Mouse (Mus musculus): ENCODE measurements at regions not wholly inside any gene's neighbourhood (a gene's known extent, or its start where the extent isn't known, plus 50 kb on each side); places are given as distances from the start of the nearest gene placed in this dataset.
A peak's percentile ranks its signal among the peaks of the same experiment; 100 is the strongest.

DNA sequence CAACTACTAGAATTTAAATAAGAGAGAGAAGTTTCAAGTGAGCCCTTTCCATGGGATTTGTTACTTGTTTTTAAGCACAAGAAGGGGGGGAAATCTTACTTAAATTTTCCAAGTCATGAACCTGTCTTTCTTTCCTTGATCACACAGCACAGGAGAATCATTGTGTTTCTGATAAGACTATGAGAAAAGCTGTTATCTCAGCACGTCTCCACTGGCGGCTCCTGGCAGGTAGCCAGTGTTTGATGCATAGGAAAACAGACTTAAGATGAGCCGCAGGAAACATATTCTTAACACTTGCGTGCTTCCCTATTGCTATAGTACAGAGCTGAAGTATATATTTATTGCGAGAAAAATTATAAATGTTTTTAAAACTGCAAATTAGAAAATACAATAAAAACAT, 920.3 kb downstream of the Efna5 start:
- Histone ChIP-seq H3K9me3 (ENCODE audit: low read length) (no peaks in the 10 kb centered on the region), H3K4me1 (ENCODE audit: insufficient read depth) (no peaks in the 10 kb centered on the region), H3K27me3 (ENCODE audit: insufficient read depth, low read length) (no peaks in the 10 kb centered on the region), H3K4me2 (ENCODE audit: low read depth, low read length) (no peak overlapping the region), H3K36me3 (replicated peaks; ENCODE audit: insufficient read depth, low read length) (no peaks in the 10 kb centered on the region), H3K4me3 (ENCODE audit: low read depth, low read length) (no peak overlapping the region), H3K27ac (ENCODE audit: low read depth) (no peak overlapping the region), H3K9ac (replicated peaks) (no peak overlapping the region)
- DNase-seq (peak; percentile 15), ATAC-seq (no peak)
- TF ChIP-seq EP300 (IDR thresholded peaks at IDR 0.05; ENCODE audit: low read depth): peak; percentile 51
- TF ChIP-seq CTCF (IDR thresholded peaks at IDR 0.05; ENCODE audit: low read depth): no peak
- WGBS (ENCODE audit: insufficient replicate concordance): 41% methylated on average over 5 of the region's 5 CpGs

- WGBS (ENCODE audit: insufficient replicate concordance): 44% methylated on average over 5 of the region's 5 CpGs
- no peak overlapping the region for H3K4me2 ChIP-seq (ENCODE audit: low read depth, low read length)
- no peaks in the 10 kb centered on the region for H3K36me3 ChIP-seq (replicated peaks; ENCODE audit: insufficient read depth, low read length)
- TF ChIP-seq EP300 (IDR thresholded peaks at IDR 0.05; ENCODE audit: low read depth): peak; percentile 82
- 0 out of 2 replicates have a peak, but pooled peaks have one; percentile 11 for TF ChIP-seq CTCF (IDR thresholded peaks at IDR 0.05; ENCODE audit: low read depth)
- H3K27ac ChIP-seq (ENCODE audit: low read depth): no peak overlapping the region
- H3K4me1 ChIP-seq (ENCODE audit: insufficient read depth): no peaks in the 10 kb centered on the region
- no peak overlapping the region for H3K9ac ChIP-seq (replicated peaks)
- H3K9me3 ChIP-seq (ENCODE audit: low read length): no peaks in the 10 kb centered on the region
- H3K4me3 ChIP-seq (ENCODE audit: low read depth, low read length): no peak overlapping the region
- DNase-seq: no peak
- peak; percentile 86 for ATAC-seq
- H3K27me3 ChIP-seq (ENCODE audit: insufficient read depth, low read length): no peaks in the 10 kb centered on the region
Observed at GRCm38 (mm10) chr17:61960017-61960813, 920.9 kb downstream of the Efna5 start.

GRCm38 (mm10) chr17:61917766-61918165, 963.4 kb downstream of the Efna5 start:
- Histone ChIP-seq H3K4me3 (ENCODE audit: low read depth, low read length) (no peak overlapping the region), H3K27ac (ENCODE audit: low read depth) (no peak overlapping the region), H3K9ac (replicated peaks) (no peak overlapping the region), H3K4me2 (ENCODE audit: low read depth, low read length) (no peak overlapping the region), H3K9me3 (ENCODE audit: low read length) (no peaks in the 10 kb centered on the region), H3K4me1 (ENCODE audit: insufficient read depth) (no peaks in the 10 kb centered on the region), H3K36me3 (replicated peaks; ENCODE audit: insufficient read depth, low read length) (no peaks in the 10 kb centered on the region), H3K27me3 (ENCODE audit: insufficient read depth, low read length) (no peaks in the 10 kb centered on the region)
- no peak for DNase-seq
- no peak for ATAC-seq
- TF ChIP-seq CTCF (IDR thresholded peaks at IDR 0.05; ENCODE audit: low read depth) (no peak), EP300 (IDR thresholded peaks at IDR 0.05; ENCODE audit: low read depth) (no peak)

- no peak for DNase-seq
- no peak for TF ChIP-seq CTCF (IDR thresholded peaks at IDR 0.05; ENCODE audit: low read depth)
- TF ChIP-seq EP300 (IDR thresholded peaks at IDR 0.05; ENCODE audit: low read depth): no peak
- Histone ChIP-seq H3K4me2 (ENCODE audit: low read depth, low read length) (no peak overlapping the region), H3K9me3 (ENCODE audit: low read length) (no peaks in the 10 kb centered on the region), H3K27ac (ENCODE audit: low read depth) (no peak overlapping the region), H3K4me1 (ENCODE audit: insufficient read depth) (no peaks in the 10 kb centered on the region), H3K4me3 (ENCODE audit: low read depth, low read length) (no peak overlapping the region), H3K36me3 (replicated peaks; ENCODE audit: insufficient read depth, low read length) (no peaks in the 10 kb centered on the region), H3K9ac (replicated peaks) (no peak overlapping the region), H3K27me3 (ENCODE audit: insufficient read depth, low read length) (no peaks in the 10 kb centered on the region)
- ATAC-seq: no peak
- WGBS (ENCODE audit: insufficient replicate concordance): 85% methylated on average over 19 of the region's 19 CpGs
Observed at GRCm38 (mm10) chr17:61902898-61903297, 978.2 kb downstream of the Efna5 start.

DNA sequence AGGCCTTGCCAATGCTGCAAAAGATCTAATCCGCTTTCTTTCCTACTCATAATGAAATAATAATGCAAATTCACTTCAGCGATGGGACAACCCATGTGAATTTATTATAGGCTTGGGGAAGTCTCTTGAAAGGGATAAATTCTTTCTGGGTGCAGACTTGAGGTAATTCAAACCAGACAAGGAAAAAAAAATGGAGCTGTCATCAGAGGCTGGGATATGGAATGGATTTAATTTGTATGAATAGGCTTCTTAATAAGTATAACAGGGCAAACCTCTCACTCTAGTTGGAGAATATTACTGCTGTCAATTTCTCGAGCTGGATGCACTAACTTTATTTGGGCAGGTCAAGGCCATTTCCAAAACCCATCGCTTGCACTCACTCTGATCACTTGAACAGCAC, 990.5 kb downstream of the Efna5 start:
- no peaks in the 10 kb centered on the region for H3K4me1 ChIP-seq (ENCODE audit: insufficient read depth)
- no peak overlapping the region for H3K4me2 ChIP-seq (ENCODE audit: low read depth, low read length)
- no peak overlapping the region for H3K27ac ChIP-seq (ENCODE audit: low read depth)
- H3K27me3 ChIP-seq (ENCODE audit: insufficient read depth, low read length): no peaks in the 10 kb centered on the region
- no peaks in the 10 kb centered on the region for H3K9me3 ChIP-seq (ENCODE audit: low read length)
- no peak for TF ChIP-seq EP300 (IDR thresholded peaks at IDR 0.05; ENCODE audit: low read depth)
- no peak for TF ChIP-seq CTCF (IDR thresholded peaks at IDR 0.05; ENCODE audit: low read depth)
- no peak for DNase-seq
- H3K36me3 ChIP-seq (replicated peaks; ENCODE audit: insufficient read depth, low read length): no peaks in the 10 kb centered on the region
- 73% methylated on average over 4 of the region's 4 CpGs for WGBS (ENCODE audit: insufficient replicate concordance)
- no peak overlapping the region for H3K9ac ChIP-seq (replicated peaks)
- H3K4me3 ChIP-seq (ENCODE audit: low read depth, low read length): no peak overlapping the region
- no peak for ATAC-seq

- H3K9me3 ChIP-seq (ENCODE audit: low read length): no peaks in the 10 kb centered on the region
- H3K27ac ChIP-seq (ENCODE audit: low read depth): no peak overlapping the region
- WGBS (ENCODE audit: insufficient replicate concordance): 67% methylated on average over 4 of the region's 4 CpGs
- no peaks in the 10 kb centered on the region for H3K27me3 ChIP-seq (ENCODE audit: insufficient read depth, low read length)
- no peaks in the 10 kb centered on the region for H3K36me3 ChIP-seq (replicated peaks; ENCODE audit: insufficient read depth, low read length)
- no peak for TF ChIP-seq EP300 (IDR thresholded peaks at IDR 0.05; ENCODE audit: low read depth)
- TF ChIP-seq CTCF (IDR thresholded peaks at IDR 0.05; ENCODE audit: low read depth): no peak
- no peak overlapping the region for H3K9ac ChIP-seq (replicated peaks)
- H3K4me1 ChIP-seq (ENCODE audit: insufficient read depth): no peaks in the 10 kb centered on the region
- DNase-seq: no peak
- H3K4me3 ChIP-seq (ENCODE audit: low read depth, low read length): no peak overlapping the region
- no peak for ATAC-seq
- no peak overlapping the region for H3K4me2 ChIP-seq (ENCODE audit: low read depth, low read length)
Observed at GRCm38 (mm10) chr17:61866154-61866553, 1015.0 kb downstream of the Efna5 start.

All from liver, postnatal 0 days (tissue).